Mouse (Mus musculus): Measurements from ENCODE around the gene C130074G19Rik. TPM values are rescaled to one million over a fixed set of nuclear protein-coding genes. Genes with fewer than 3 reads are reported as not detected.

The C130074G19Rik gene
- polyA plus RNA-seq, 1 experiment from 2014 or later, result 2.0 TPM

- 84% methylated on average over 9 of the region's 9 CpGs for WGBS
- H3K4me2 ChIP-seq, result no peak overlapping the region
Measured at GRCm38 (mm10) chr1:184857216-184857615, 25.8 kb downstream of the C130074G19Rik start.

GRCm38 (mm10) chr1:184853922-184854321 lies 29.1 kb downstream of the C130074G19Rik start:
- no peaks in the 10 kb centered on the region for H3K9me3 ChIP-seq (ENCODE audit: control insufficient read depth, low read length)
- H3K4me3 ChIP-seq (ENCODE audit: low read depth, low read length), result no peak overlapping the region
- H3K36me3 ChIP-seq (ENCODE audit: control insufficient read depth, insufficient read depth, low read length), result no peaks in the 10 kb centered on the region
- DNase-seq (ENCODE audit: low spot score) (no peak), ATAC-seq (replicated peaks; ENCODE audit: low FRiP score) (no peak)
- no peaks in the 10 kb centered on the region for H3K27me3 ChIP-seq (replicated peaks; ENCODE audit: control insufficient read depth, insufficient read depth, low read length)
- H3K9ac ChIP-seq (ENCODE audit: low read depth, low read length), result peak overlapping the region; percentile 47
- no peak overlapping the region for H3K27ac ChIP-seq (ENCODE audit: low read depth, low read length)
- H3K4me1 ChIP-seq (replicated peaks; ENCODE audit: control insufficient read depth, insufficient read depth, low read length), result peaks cover 18% of the 10 kb centered on the region
- peak overlapping the region; percentile 30 for H3K4me2 ChIP-seq
- 33% methylated on average over 3 of the region's 3 CpGs for WGBS

More at GRCm38 (mm10) chr1:184857216-184857615, 25.8 kb downstream of the C130074G19Rik start:
- DNase-seq (ENCODE audit: low spot score) (no peak), ATAC-seq (replicated peaks; ENCODE audit: low FRiP score) (no peak)
- no peak overlapping the region for H3K9ac ChIP-seq (ENCODE audit: low read depth, low read length)
- H3K36me3 ChIP-seq (ENCODE audit: control insufficient read depth, insufficient read depth, low read length), result no peaks in the 10 kb centered on the region
- no peaks in the 10 kb centered on the region for H3K27me3 ChIP-seq (replicated peaks; ENCODE audit: control insufficient read depth, insufficient read depth, low read length)
- no peak overlapping the region for H3K27ac ChIP-seq (ENCODE audit: low read depth, low read length)
- no peaks in the 10 kb centered on the region for H3K9me3 ChIP-seq (ENCODE audit: control insufficient read depth, low read length)
- peaks cover 5% of the 10 kb centered on the region for H3K4me1 ChIP-seq (replicated peaks; ENCODE audit: control insufficient read depth, insufficient read depth, low read length)
- no peak overlapping the region for H3K4me3 ChIP-seq (ENCODE audit: low read depth, low read length)

DNA sequence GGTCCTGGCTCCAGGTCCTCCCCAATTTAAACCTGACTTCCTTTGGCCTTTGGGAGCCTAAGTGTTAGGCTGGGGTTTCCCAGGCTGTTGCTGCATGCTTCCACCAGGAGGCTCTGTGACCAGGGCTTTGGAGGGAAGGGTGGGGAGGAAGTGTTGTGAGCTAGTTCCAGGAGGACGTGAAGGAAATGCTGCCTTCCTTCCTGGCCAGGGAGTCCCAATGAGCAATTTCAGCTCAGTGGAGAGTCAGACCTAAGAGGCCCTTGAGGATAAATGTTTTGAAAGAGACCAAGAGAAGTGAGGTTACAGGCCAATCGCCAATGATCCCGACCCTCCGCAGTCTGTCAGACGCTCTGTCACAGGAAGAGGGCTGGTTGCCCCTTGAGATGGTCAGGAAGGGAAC lies 29.7 kb downstream of the C130074G19Rik start:
- H3K9ac ChIP-seq (ENCODE audit: low read depth, low read length), result peak overlapping the region; percentile 47

DNA sequence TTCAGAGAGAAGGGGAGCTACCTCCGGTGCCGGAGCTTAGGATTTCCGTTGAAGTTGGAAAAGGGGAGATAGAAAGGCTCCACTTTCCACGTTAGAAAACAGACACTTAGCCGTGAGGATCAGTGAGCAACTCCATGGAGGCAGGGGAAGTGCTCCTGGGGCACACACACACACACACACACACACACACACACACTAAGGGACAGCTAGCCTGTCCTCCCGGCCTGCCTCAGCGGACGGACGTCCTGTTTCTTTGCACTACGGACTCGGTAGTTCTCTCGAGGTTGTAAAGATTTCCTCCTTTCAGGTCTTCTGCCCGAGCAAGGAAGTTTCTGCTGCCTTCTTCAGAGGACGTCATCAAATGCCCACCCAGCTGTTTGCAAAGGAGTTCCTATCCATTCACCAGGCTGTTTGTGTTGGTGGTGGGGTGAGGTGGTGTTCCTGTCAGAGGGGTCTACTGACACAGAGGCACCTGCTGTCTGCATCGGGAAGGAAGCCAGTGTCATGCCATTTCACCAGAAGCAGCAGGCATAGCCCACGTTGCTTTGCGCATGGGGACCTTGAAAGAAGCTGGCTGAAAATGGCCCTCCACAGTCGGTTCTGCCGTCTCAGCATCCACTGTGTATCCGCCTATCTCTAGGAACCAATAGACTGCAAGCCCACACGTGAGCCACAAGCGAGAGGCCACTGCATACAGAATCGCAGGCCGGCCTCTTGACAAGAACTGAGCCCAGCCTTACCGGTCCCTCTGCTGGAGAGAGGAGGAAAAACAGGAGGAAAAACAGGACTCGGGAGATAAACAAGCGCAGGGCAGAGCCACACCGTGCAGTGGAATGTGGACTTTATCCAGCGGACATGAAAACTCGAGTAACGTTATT lies 31.0 kb downstream of the C130074G19Rik start:
- 0 out of 2 replicates have a peak overlapping the region, but pooled peaks have one; percentile 14 for H3K4me3 ChIP-seq (ENCODE audit: low read depth, low read length)
- peak overlapping the region; percentile 59 for H3K4me2 ChIP-seq
- DNase-seq (ENCODE audit: low spot score) (peak; percentile 72), ATAC-seq (replicated peaks; ENCODE audit: low FRiP score) (peak; percentile 92)
- peak overlapping the region; percentile 13; the same call in 1 of the 2 replicates for H3K9ac ChIP-seq (ENCODE audit: low read depth, low read length)
- no peaks in the 10 kb centered on the region for H3K27me3 ChIP-seq (replicated peaks; ENCODE audit: control insufficient read depth, insufficient read depth, low read length)
- H3K36me3 ChIP-seq (ENCODE audit: control insufficient read depth, insufficient read depth, low read length), result no peaks in the 10 kb centered on the region
- H3K4me1 ChIP-seq (replicated peaks; ENCODE audit: control insufficient read depth, insufficient read depth, low read length), result peaks cover 18% of the 10 kb centered on the region
- WGBS, result 21% methylated on average over 31 of the region's 31 CpGs
- peak overlapping the region; percentile 55; the same call in 1 of the 2 replicates for H3K27ac ChIP-seq (ENCODE audit: low read depth, low read length)
- H3K9me3 ChIP-seq (ENCODE audit: control insufficient read depth, low read length), result no peaks in the 10 kb centered on the region

More for the DNA sequence above, 29.7 kb downstream of the C130074G19Rik start:
- no peaks in the 10 kb centered on the region for H3K27me3 ChIP-seq (replicated peaks; ENCODE audit: control insufficient read depth, insufficient read depth, low read length)
- ATAC-seq (replicated peaks; ENCODE audit: low FRiP score), result peak; percentile 59
- 7% methylated on average over 5 of the region's 5 CpGs for WGBS
- H3K4me1 ChIP-seq (replicated peaks; ENCODE audit: control insufficient read depth, insufficient read depth, low read length), result peaks cover 18% of the 10 kb centered on the region
- peak; percentile 57 for DNase-seq (ENCODE audit: low spot score)
- no peaks in the 10 kb centered on the region for H3K9me3 ChIP-seq (ENCODE audit: control insufficient read depth, low read length)
- no peak overlapping the region for H3K27ac ChIP-seq (ENCODE audit: low read depth, low read length)
- H3K4me2 ChIP-seq, result peak overlapping the region; percentile 30
- H3K4me3 ChIP-seq (ENCODE audit: low read depth, low read length), result no peak overlapping the region
- H3K36me3 ChIP-seq (ENCODE audit: control insufficient read depth, insufficient read depth, low read length), result no peaks in the 10 kb centered on the region

GRCm38 (mm10) chr1:184851166-184851565 lies 31.9 kb downstream of the C130074G19Rik start:
- H3K27ac ChIP-seq (ENCODE audit: low read depth, low read length), result peak overlapping the region; percentile 55
- H3K27me3 ChIP-seq (replicated peaks; ENCODE audit: control insufficient read depth, insufficient read depth, low read length), result no peaks in the 10 kb centered on the region
- H3K4me3 ChIP-seq (ENCODE audit: low read depth, low read length), result no peak overlapping the region
- ATAC-seq (replicated peaks; ENCODE audit: low FRiP score) (no peak), DNase-seq (ENCODE audit: low spot score) (no peak)
- H3K4me1 ChIP-seq (replicated peaks; ENCODE audit: control insufficient read depth, insufficient read depth, low read length), result peaks cover 23% of the 10 kb centered on the region
- no peaks in the 10 kb centered on the region for H3K9me3 ChIP-seq (ENCODE audit: control insufficient read depth, low read length)
- 35% methylated on average over 7 of the region's 7 CpGs for WGBS
- H3K36me3 ChIP-seq (ENCODE audit: control insufficient read depth, insufficient read depth, low read length), result no peaks in the 10 kb centered on the region
- H3K9ac ChIP-seq (ENCODE audit: low read depth, low read length), result peak overlapping the region; percentile 20; the same call in 1 of the 2 replicates
- H3K4me2 ChIP-seq, result peak overlapping the region; percentile 59

- DNase-seq (ENCODE audit: low spot score) (no peak), ATAC-seq (replicated peaks; ENCODE audit: low FRiP score) (peak; percentile 73)
- 26% methylated on average over 3 of the region's 3 CpGs for WGBS
- H3K36me3 ChIP-seq (ENCODE audit: control insufficient read depth, insufficient read depth, low read length), result no peaks in the 10 kb centered on the region
- H3K9me3 ChIP-seq (ENCODE audit: control insufficient read depth, low read length), result no peaks in the 10 kb centered on the region
- peak overlapping the region; percentile 86 for H3K27ac ChIP-seq (ENCODE audit: low read depth, low read length)
- H3K4me3 ChIP-seq (ENCODE audit: low read depth, low read length), result peak overlapping the region; percentile 91
- no peaks in the 10 kb centered on the region for H3K27me3 ChIP-seq (replicated peaks; ENCODE audit: control insufficient read depth, insufficient read depth, low read length)
- H3K4me1 ChIP-seq (replicated peaks; ENCODE audit: control insufficient read depth, insufficient read depth, low read length), result peaks cover 37% of the 10 kb centered on the region
- H3K4me2 ChIP-seq, result peak overlapping the region; percentile 95
- H3K9ac ChIP-seq (ENCODE audit: low read depth, low read length), result peak overlapping the region; percentile 95
Measured at GRCm38 (mm10) chr1:184846973-184847372, 36.0 kb downstream of the C130074G19Rik start.

GRCm38 (mm10) chr1:184846092-184846750 lies 36.8 kb downstream of the C130074G19Rik start, which contains the start of gene Marc2:
Gene Marc2, minus strand, starts transcription at chr1:184846451.
- H3K4me1 ChIP-seq (replicated peaks; ENCODE audit: control insufficient read depth, insufficient read depth, low read length), result peaks cover 32% of the 10 kb centered on the region
- 3% methylated on average over 18 of the region's 18 CpGs for WGBS
- no peaks in the 10 kb centered on the region for H3K9me3 ChIP-seq (ENCODE audit: control insufficient read depth, low read length)
- no peaks in the 10 kb centered on the region for H3K27me3 ChIP-seq (replicated peaks; ENCODE audit: control insufficient read depth, insufficient read depth, low read length)
- H3K27ac ChIP-seq (ENCODE audit: low read depth, low read length), result peak within 1 kb of the TSS; percentile 86
- H3K4me2 ChIP-seq, result peak within 1 kb of the TSS; percentile 95
- peak; percentile 24 for ATAC-seq (replicated peaks; ENCODE audit: low FRiP score)
- H3K9ac ChIP-seq (ENCODE audit: low read depth, low read length), result peak within 1 kb of the TSS; percentile 95
- DNase-seq (ENCODE audit: low spot score), result peak; percentile 50
- no peaks in the 10 kb centered on the region for H3K36me3 ChIP-seq (ENCODE audit: control insufficient read depth, insufficient read depth, low read length)
- peak within 1 kb of the TSS; percentile 91 for H3K4me3 ChIP-seq (ENCODE audit: low read depth, low read length)

- Histone ChIP-seq H3K9me3 (ENCODE audit: control insufficient read depth, low read length) (no peaks in the 10 kb centered on the region), H3K27me3 (replicated peaks; ENCODE audit: control insufficient read depth, insufficient read depth, low read length) (no peaks in the 10 kb centered on the region), H3K4me3 (ENCODE audit: low read depth, low read length) (peak overlapping the region; percentile 91), H3K36me3 (ENCODE audit: control insufficient read depth, insufficient read depth, low read length) (peaks cover 8% of the 10 kb centered on the region), H3K9ac (ENCODE audit: low read depth, low read length) (peak overlapping the region; percentile 95), H3K4me1 (replicated peaks; ENCODE audit: control insufficient read depth, insufficient read depth, low read length) (peaks cover 29% of the 10 kb centered on the region), H3K4me2 (peak overlapping the region; percentile 95), H3K27ac (ENCODE audit: low read depth, low read length) (peak overlapping the region; percentile 86)
- DNase-seq (ENCODE audit: low spot score) (peak; percentile 88), ATAC-seq (replicated peaks; ENCODE audit: low FRiP score) (peak; percentile 95)
- WGBS, result under 1% methylated on average over 67 of the region's 67 CpGs
Measured at GRCm38 (mm10) chr1:184845111-184846071, 37.6 kb downstream of the C130074G19Rik start.
